Mouse (Mus musculus) G1E (cell line): Measurements from ENCODE around the gene Csf3.
"Not testable (repeated sequence)": the region's sequence is repeated elsewhere in the genome, so short reads cannot be mapped to it uniquely, and the experiment has no call there.

Source experiments
- CTCF ChIP-seq: IDR thresholded peaks from 2 replicates; pipeline ENCODE4 v1.5.1; 2012; ENCODE audit warnings: low read depth, low read length, inconsistent platforms, mixed read lengths
- GATA1 ChIP-seq: IDR thresholded peaks from 2 replicates; pipeline ENCODE4 v1.6.1; 2012; ENCODE audit warnings: borderline replicate concordance, low read length, inconsistent platforms, mixed read lengths

GRCm38 (mm10) chr11:98655076-98655475, 46.0 kb upstream of the Csf3 start:
- peak; percentile 47 for TF ChIP-seq CTCF
- not testable (repeated sequence) for TF ChIP-seq GATA1
